Mouse (Mus musculus): Measurements from ENCODE around the gene Cox10. TPM values are rescaled to one million over a fixed set of nuclear protein-coding genes. Genes with fewer than 3 reads are reported as not detected.

Gene Cox10
- polyA plus RNA-seq, 1 experiment from 2014 or later, result 25.2 TPM

DNA sequence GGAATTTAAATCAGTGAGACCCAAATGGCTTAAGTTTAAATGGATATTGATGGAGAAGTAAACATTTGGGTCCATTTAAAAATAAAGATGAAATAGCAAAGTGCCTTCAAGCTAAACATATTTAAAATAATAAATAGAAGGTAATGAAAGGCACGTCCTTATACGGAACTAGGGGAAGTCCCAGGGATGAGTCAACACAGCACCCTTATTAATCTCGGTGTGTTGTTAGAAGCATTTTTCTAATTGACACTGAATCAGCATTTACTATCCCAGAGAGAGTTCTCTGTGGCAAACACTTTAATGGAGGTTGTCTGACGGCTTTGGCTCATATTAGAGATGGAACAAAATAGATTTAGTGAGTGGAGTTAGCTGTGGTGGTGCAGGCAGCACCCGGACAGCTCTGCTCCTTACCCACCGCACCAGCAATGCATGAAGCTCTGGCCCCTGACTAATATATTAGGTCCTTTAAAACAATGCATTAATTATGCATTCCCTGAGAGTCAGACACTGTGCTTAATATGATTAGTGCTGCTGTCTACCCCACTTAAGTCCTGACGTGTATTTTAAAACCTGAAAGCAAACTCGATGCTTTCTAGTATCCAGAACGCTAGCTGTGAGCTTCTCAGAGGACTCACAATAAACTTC lies 56.7 kb downstream of the Cox10 start:
- 0 out of 2 replicates have a peak, but pooled peaks have one; percentile 45 for ATAC-seq (ENCODE audit: low FRiP score)
- Histone ChIP-seq H3K27me3 (ENCODE audit: control insufficient read depth, insufficient read depth, low read length) (no peaks in the 10 kb centered on the region), H3K4me3 (ENCODE audit: low read depth, low read length) (no peak overlapping the region), H3K4me1 (replicated peaks; ENCODE audit: control insufficient read depth, insufficient read depth, low read length) (peaks cover 9% of the 10 kb centered on the region; the same call in 1 of the 2 replicates), H3K36me3 (ENCODE audit: control insufficient read depth, insufficient read depth, low read length) (no peaks in the 10 kb centered on the region), H3K9ac (ENCODE audit: low read depth, low read length) (no peak overlapping the region), H3K27ac (ENCODE audit: low read depth, low read length) (no peak overlapping the region; the same call in 1 of the 2 replicates), H3K9me3 (ENCODE audit: control insufficient read depth, low read length) (no peaks in the 10 kb centered on the region), H3K4me2 (replicated peaks; ENCODE audit: low read depth, low read length) (no peak overlapping the region)
- WGBS, result 49% methylated on average over 9 of the region's 9 CpGs
- no peak for DNase-seq (ENCODE audit: low spot score)

DNA sequence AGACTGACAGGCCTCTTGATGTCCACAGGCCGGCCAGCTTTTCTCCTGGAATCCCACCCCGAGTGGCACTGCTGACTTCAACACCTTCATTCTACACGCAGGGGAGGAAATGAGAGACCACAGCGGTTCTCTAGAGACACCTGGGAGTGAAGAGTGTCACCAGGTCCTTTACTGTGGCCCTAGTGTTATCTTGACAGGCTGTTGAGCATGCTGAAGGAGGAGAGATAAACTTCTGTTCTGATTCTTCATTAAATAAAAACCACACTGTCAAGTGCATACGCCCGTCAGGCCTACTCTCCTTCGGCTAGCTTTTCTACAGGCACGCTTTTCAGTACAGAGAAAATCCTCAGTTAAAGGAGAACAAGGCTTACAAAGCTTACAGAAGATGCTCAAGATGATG lies 60.0 kb downstream of the Cox10 start:
- H3K27me3 ChIP-seq (ENCODE audit: control insufficient read depth, insufficient read depth, low read length), result no peaks in the 10 kb centered on the region
- peaks cover 4% of the 10 kb centered on the region; the same call in 1 of the 2 replicates for H3K4me1 ChIP-seq (replicated peaks; ENCODE audit: control insufficient read depth, insufficient read depth, low read length)
- H3K4me3 ChIP-seq (ENCODE audit: low read depth, low read length), result no peak overlapping the region
- H3K9me3 ChIP-seq (ENCODE audit: control insufficient read depth, low read length), result no peaks in the 10 kb centered on the region
- H3K4me2 ChIP-seq (replicated peaks; ENCODE audit: low read depth, low read length), result no peak overlapping the region
- DNase-seq (ENCODE audit: low spot score) (no peak), ATAC-seq (ENCODE audit: low FRiP score) (no peak)
- 86% methylated on average over 8 of the region's 8 CpGs for WGBS
- no peak overlapping the region for H3K27ac ChIP-seq (ENCODE audit: low read depth, low read length)
- no peak overlapping the region for H3K9ac ChIP-seq (ENCODE audit: low read depth, low read length)
- H3K36me3 ChIP-seq (ENCODE audit: control insufficient read depth, insufficient read depth, low read length), result no peaks in the 10 kb centered on the region

DNA sequence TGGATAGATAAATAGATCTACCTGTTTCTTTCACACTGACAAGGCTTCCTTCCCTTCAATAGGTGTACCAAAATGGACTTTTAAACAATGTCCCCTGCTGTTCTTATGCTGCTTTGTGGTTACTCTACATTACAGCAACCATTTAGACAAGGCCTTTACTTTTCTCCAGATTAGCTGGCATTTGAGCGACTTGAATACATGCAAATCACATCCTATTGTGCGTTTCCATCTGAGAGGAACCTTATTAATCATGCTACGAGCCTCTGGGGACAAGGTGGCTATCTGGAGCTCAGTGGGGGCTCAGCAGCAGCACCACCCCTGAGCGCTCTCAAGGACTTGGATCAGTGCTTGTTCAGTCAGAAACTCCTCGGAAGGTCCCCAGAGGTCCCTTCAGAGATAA lies 61.1 kb downstream of the Cox10 start:
- H3K4me3 ChIP-seq (ENCODE audit: low read depth, low read length), result no peak overlapping the region
- no peaks in the 10 kb centered on the region; the same call in 1 of the 2 replicates for H3K4me1 ChIP-seq (replicated peaks; ENCODE audit: control insufficient read depth, insufficient read depth, low read length)
- no peak overlapping the region for H3K9ac ChIP-seq (ENCODE audit: low read depth, low read length)
- no peak for ATAC-seq (ENCODE audit: low FRiP score)
- no peak for DNase-seq (ENCODE audit: low spot score)
- no peaks in the 10 kb centered on the region for H3K27me3 ChIP-seq (ENCODE audit: control insufficient read depth, insufficient read depth, low read length)
- H3K27ac ChIP-seq (ENCODE audit: low read depth, low read length), result no peak overlapping the region
- no peaks in the 10 kb centered on the region for H3K9me3 ChIP-seq (ENCODE audit: control insufficient read depth, low read length)
- WGBS, result 39% methylated on average over 5 of the region's 5 CpGs
- H3K4me2 ChIP-seq (replicated peaks; ENCODE audit: low read depth, low read length), result no peak overlapping the region
- H3K36me3 ChIP-seq (ENCODE audit: control insufficient read depth, insufficient read depth, low read length), result no peaks in the 10 kb centered on the region

DNA sequence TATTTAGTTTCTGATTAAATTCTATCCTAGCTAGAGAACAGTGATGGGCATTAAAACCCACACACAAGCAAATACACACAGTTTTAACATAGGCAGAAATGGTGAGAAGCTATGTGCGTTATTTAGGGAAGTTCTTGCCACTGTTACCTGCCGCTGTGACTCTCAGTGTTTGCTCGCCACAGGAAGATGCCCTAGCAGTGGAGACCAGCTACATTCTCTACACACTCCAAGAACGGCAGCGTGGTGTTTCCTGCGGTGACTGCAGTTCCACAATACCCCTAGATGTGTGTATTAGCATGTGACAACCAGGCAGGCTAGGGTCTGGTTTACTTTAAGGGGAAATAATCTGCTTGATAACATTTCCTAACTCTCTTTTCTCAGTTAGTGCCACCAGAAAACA lies 64.0 kb downstream of the Cox10 start:
- DNase-seq (ENCODE audit: low spot score), result no peak

DNA sequence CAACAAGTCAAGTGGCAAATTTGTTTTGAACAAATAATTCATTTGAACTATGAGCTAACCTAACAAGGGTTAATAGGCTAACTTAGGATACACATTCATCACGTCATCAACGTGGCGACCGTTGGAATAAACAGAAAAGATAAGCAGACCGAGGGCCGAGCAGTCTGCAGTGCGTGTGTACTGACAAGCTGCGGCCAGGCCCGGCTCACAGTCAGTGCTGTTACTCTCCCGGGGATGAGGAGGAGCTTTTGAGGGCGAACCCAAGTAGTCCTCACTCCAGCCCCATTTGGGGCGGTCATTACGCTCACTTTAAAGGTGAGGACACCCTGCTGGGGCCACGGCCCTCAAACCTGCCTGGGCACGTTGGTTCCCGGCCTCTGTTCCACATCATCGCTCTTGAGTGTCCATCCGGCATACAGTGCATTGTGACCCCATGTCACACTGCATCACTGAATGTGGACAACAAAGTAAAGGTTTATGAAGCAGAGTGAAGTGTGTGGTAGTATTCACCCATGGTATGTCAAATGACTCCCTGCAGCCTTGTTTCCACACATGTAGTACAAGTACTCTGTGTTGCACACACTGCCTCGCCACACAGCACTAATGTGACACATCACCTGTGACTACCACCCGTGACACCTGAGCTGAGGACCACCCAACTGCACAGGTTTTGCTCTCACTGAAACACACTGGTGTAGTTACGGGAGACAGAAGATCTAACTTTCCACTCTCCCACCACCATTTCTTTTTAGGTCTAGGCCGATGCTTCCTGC lies 68.4 kb downstream of the Cox10 start:
- no peak for DNase-seq (ENCODE audit: low spot score)
- no peaks in the 10 kb centered on the region for H3K27me3 ChIP-seq (ENCODE audit: control insufficient read depth, insufficient read depth, low read length)
- H3K4me3 ChIP-seq (ENCODE audit: low read depth, low read length), result no peak overlapping the region
- H3K36me3 ChIP-seq (ENCODE audit: control insufficient read depth, insufficient read depth, low read length), result no peaks in the 10 kb centered on the region
- no peak for ATAC-seq (ENCODE audit: low FRiP score)
- no peaks in the 10 kb centered on the region for H3K4me1 ChIP-seq (replicated peaks; ENCODE audit: control insufficient read depth, insufficient read depth, low read length)
- no peaks in the 10 kb centered on the region for H3K9me3 ChIP-seq (ENCODE audit: control insufficient read depth, low read length)
- H3K27ac ChIP-seq (ENCODE audit: low read depth, low read length), result no peak overlapping the region
- H3K9ac ChIP-seq (ENCODE audit: low read depth, low read length), result no peak overlapping the region
- H3K4me2 ChIP-seq (replicated peaks; ENCODE audit: low read depth, low read length), result no peak overlapping the region
- WGBS, result 44% methylated on average over 22 of the region's 22 CpGs

More for the DNA sequence above, 64.0 kb downstream of the Cox10 start:
- Histone ChIP-seq H3K4me2 (replicated peaks; ENCODE audit: low read depth, low read length) (no peak overlapping the region), H3K9me3 (ENCODE audit: control insufficient read depth, low read length) (no peaks in the 10 kb centered on the region), H3K4me1 (replicated peaks; ENCODE audit: control insufficient read depth, insufficient read depth, low read length) (no peaks in the 10 kb centered on the region; the same call in 1 of the 2 replicates), H3K4me3 (ENCODE audit: low read depth, low read length) (no peak overlapping the region), H3K9ac (ENCODE audit: low read depth, low read length) (no peak overlapping the region), H3K27me3 (ENCODE audit: control insufficient read depth, insufficient read depth, low read length) (no peaks in the 10 kb centered on the region), H3K36me3 (ENCODE audit: control insufficient read depth, insufficient read depth, low read length) (no peaks in the 10 kb centered on the region), H3K27ac (ENCODE audit: low read depth, low read length) (no peak overlapping the region)
- ATAC-seq (ENCODE audit: low FRiP score), result no peak
- 79% methylated on average over 6 of the region's 6 CpGs for WGBS

DNA sequence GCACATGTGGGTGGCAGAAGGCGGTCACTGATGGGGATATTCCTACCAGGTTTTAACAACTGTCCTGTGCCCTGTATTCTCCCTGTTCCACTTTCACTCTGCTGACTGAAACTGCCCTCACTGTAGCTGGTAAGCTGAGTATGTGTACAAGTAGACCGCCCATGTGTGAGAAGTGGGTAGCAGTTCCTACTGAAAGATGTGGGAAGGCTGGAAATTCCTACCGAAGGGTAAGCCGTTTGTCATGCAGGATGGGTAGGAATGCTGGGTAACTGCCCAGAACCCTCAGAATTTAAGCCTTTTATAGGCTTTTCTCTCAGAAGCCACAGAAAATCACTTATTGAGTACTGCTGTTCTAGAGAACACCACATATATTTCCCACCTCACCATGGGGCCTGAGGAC lies 75.1 kb downstream of the Cox10 start:
- DNase-seq (ENCODE audit: low spot score), result no peak
- Histone ChIP-seq H3K36me3 (ENCODE audit: control insufficient read depth, insufficient read depth, low read length) (no peaks in the 10 kb centered on the region), H3K27me3 (ENCODE audit: control insufficient read depth, insufficient read depth, low read length) (no peaks in the 10 kb centered on the region), H3K27ac (ENCODE audit: low read depth, low read length) (no peak overlapping the region), H3K4me3 (ENCODE audit: low read depth, low read length) (no peak overlapping the region), H3K4me2 (replicated peaks; ENCODE audit: low read depth, low read length) (no peak overlapping the region), H3K9me3 (ENCODE audit: control insufficient read depth, low read length) (no peaks in the 10 kb centered on the region), H3K9ac (ENCODE audit: low read depth, low read length) (no peak overlapping the region), H3K4me1 (replicated peaks; ENCODE audit: control insufficient read depth, insufficient read depth, low read length) (no peaks in the 10 kb centered on the region)
- no peak for ATAC-seq (ENCODE audit: low FRiP score)
- WGBS, result 92% methylated on average over 4 of the region's 4 CpGs

DNA sequence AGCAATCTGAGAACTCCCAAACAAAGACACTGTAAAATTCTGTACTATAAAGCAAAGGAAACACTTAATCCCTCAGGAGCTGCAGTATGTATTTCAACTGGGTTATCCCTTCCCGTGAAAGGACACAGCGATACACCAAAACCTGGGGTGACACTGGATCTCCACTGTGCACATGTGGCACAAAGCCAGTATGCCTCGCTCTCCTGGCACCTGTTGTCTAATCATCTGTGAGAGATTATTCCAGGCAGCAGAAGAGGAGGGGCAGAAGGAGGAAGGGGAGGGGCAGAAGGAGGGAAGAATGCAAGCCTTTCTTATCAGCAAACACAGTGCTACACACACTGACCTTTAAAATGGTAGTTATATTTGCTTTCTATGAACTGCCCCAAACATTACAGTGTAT lies 75.8 kb downstream of the Cox10 start:
- Histone ChIP-seq H3K4me3 (ENCODE audit: low read depth, low read length) (no peak overlapping the region), H3K27ac (ENCODE audit: low read depth, low read length) (no peak overlapping the region), H3K9ac (ENCODE audit: low read depth, low read length) (no peak overlapping the region), H3K4me2 (replicated peaks; ENCODE audit: low read depth, low read length) (no peak overlapping the region), H3K36me3 (ENCODE audit: control insufficient read depth, insufficient read depth, low read length) (no peaks in the 10 kb centered on the region), H3K27me3 (ENCODE audit: control insufficient read depth, insufficient read depth, low read length) (no peaks in the 10 kb centered on the region), H3K9me3 (ENCODE audit: control insufficient read depth, low read length) (no peaks in the 10 kb centered on the region), H3K4me1 (replicated peaks; ENCODE audit: control insufficient read depth, insufficient read depth, low read length) (no peaks in the 10 kb centered on the region)
- no peak for DNase-seq (ENCODE audit: low spot score)
- ATAC-seq (ENCODE audit: low FRiP score), result no peak
- WGBS, result 71% methylated on average over 3 of the region's 3 CpGs

DNA sequence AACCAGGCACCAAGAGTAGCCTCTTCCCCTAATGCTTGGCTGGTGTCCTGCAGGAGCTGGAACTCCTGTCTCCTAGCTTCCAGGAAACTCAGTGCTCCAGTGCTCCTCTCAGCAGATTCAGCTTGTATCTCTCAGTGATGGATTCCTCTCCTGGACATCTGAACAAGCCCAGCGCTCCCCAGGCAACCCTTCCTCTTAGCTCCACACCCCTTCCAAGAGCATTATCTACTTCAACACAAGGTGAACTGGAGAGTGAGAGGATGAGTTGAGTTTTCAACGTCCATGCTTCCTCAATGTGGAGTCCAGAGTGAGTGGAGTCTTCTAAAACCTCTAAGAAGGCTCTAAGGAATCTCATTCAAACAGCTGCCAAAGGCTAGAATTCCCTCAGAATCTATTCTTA lies 76.6 kb downstream of the Cox10 start:
- ATAC-seq (ENCODE audit: low FRiP score), result no peak
- Histone ChIP-seq H3K4me3 (ENCODE audit: low read depth, low read length) (no peak overlapping the region), H3K4me1 (replicated peaks; ENCODE audit: control insufficient read depth, insufficient read depth, low read length) (no peaks in the 10 kb centered on the region), H3K27ac (ENCODE audit: low read depth, low read length) (no peak overlapping the region), H3K4me2 (replicated peaks; ENCODE audit: low read depth, low read length) (no peak overlapping the region), H3K9ac (ENCODE audit: low read depth, low read length) (no peak overlapping the region), H3K9me3 (ENCODE audit: control insufficient read depth, low read length) (no peaks in the 10 kb centered on the region), H3K36me3 (ENCODE audit: control insufficient read depth, insufficient read depth, low read length) (no peaks in the 10 kb centered on the region), H3K27me3 (ENCODE audit: control insufficient read depth, insufficient read depth, low read length) (no peaks in the 10 kb centered on the region)
- WGBS, result 97% methylated on average over 2 of the region's 2 CpGs
- no peak for DNase-seq (ENCODE audit: low spot score)

DNA sequence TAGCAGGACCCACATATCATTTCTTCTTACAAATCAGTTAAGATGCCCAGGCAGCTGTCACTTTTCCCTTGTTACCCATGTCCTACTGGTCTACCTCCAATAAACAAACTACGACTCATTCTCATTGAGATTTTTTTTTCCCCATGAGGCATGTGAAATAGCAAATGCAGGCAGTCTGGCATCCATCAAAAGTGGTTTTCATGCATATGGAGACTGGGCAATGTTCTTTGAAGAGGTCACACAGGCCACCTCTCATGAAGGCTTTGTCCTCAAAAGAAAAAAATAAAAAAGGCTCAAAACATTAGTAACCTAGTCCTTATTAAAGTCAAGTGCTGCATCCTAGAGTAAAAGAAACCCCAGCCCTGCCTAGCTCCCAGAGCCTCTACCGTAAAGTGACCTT lies 78.2 kb downstream of the Cox10 start:
- Histone ChIP-seq H3K27ac (ENCODE audit: low read depth, low read length) (no peak overlapping the region), H3K4me3 (ENCODE audit: low read depth, low read length) (no peak overlapping the region), H3K4me1 (replicated peaks; ENCODE audit: control insufficient read depth, insufficient read depth, low read length) (no peaks in the 10 kb centered on the region), H3K9ac (ENCODE audit: low read depth, low read length) (no peak overlapping the region), H3K27me3 (ENCODE audit: control insufficient read depth, insufficient read depth, low read length) (no peaks in the 10 kb centered on the region), H3K36me3 (ENCODE audit: control insufficient read depth, insufficient read depth, low read length) (no peaks in the 10 kb centered on the region), H3K9me3 (ENCODE audit: control insufficient read depth, low read length) (no peaks in the 10 kb centered on the region), H3K4me2 (replicated peaks; ENCODE audit: low read depth, low read length) (no peak overlapping the region)
- ATAC-seq (ENCODE audit: low FRiP score), result no peak
- WGBS, result 76% methylated on average over 2 of the region's 2 CpGs
- DNase-seq (ENCODE audit: low spot score), result no peak
